Mouse (Mus musculus) E14TG2a.4 (cell line): ENCODE data around the gene Sdk1.

Experiments used
- CTCF ChIP-seq: conservative IDR thresholded peaks from 2 replicates; pipeline ENCODE4 v1.5.1; 2014; ENCODE audit warnings: low read length
- NANOG ChIP-seq: IDR thresholded peaks from 2 replicates; pipeline ENCODE4 v1.6.1; 2014; ENCODE audit warnings: borderline replicate concordance, low read length, mixed read lengths
- POU5F1 ChIP-seq: IDR thresholded peaks from 2 replicates; pipeline ENCODE4 v1.6.1; 2014; ENCODE audit warnings: low read length, borderline replicate concordance

DNA sequence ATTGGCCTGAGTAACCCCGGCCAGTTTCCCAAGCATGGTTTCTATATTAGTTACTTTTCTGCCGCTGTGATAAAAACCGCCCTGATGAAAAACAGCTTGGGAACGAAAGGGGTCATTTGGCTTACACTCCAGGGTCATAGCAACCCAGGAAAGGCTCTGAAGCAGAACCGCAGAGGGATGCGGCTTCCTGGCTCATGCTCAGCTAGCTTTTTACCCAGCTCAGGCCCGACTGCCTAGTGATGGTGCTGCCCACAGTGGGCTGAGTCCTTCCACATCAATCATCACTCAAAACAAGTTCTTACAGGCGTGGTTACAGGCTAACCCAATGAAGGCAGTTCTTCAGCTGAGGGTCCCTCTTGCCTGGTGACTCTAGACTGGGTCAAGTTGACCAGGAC, 988.5 kb downstream of the Sdk1 start:
- TF ChIP-seq CTCF (no peak), POU5F1 (no peak), NANOG (no peak)
